Mouse (Mus musculus): ENCODE results near the gene Slc6a19. TPM values are rescaled to one million over a fixed set of nuclear protein-coding genes. Genes with fewer than 3 reads are reported as not detected.

The Slc6a19 gene
- total and polyA plus RNA-seq, 3 experiments = not detected

GRCm38 (mm10) chr13:73730913-73731312, 26.2 kb upstream of the Slc6a19 start:
- no peak overlapping the region for H3K9ac ChIP-seq (ENCODE audit: control insufficient read depth, low read depth, low read length, poor library complexity, severe bottlenecking)
- H3K27ac ChIP-seq (ENCODE audit: control insufficient read depth, low read depth, low read length) = no peak overlapping the region
- H3K4me1 ChIP-seq (ENCODE audit: control insufficient read depth in 1 of 2, insufficient read depth in 2 of 2, low read length in 2 of 2) = no peaks in the 10 kb centered on the region
- TF ChIP-seq MEF2A (IDR thresholded peaks at IDR 0.05; ENCODE audit: extremely low read depth, insufficient replicate concordance, low read depth, low read length, poor library complexity, severe bottlenecking) = no peak
- no peak for TF ChIP-seq NELFE (IDR thresholded peaks at IDR 0.05; ENCODE audit: low read depth, low read length)
- no peak for TF ChIP-seq SMC3 (IDR thresholded peaks at IDR 0.05; ENCODE audit: low read depth, low read length)
- no peak for TF ChIP-seq SIN3A (IDR thresholded peaks at IDR 0.05; ENCODE audit: low read length)
- no peak for TF ChIP-seq HCFC1 (IDR thresholded peaks at IDR 0.05; ENCODE audit: low read depth, low read length)
- TF ChIP-seq BHLHE40 (IDR thresholded peaks at IDR 0.05; ENCODE audit: borderline replicate concordance, low read depth, low read length) = no peak
- TF ChIP-seq NRF1 (IDR thresholded peaks at IDR 0.05; ENCODE audit: insufficient read depth, low read depth, low read length, poor library complexity, severe bottlenecking) = no peak
- no peak for TF ChIP-seq MAZ (IDR thresholded peaks at IDR 0.05; ENCODE audit: low read depth, low read length)
- TF ChIP-seq GATA1 (IDR thresholded peaks at IDR 0.05; ENCODE audit: low read depth, low read length) = no peak
- no peak for TF ChIP-seq RAD21 (IDR thresholded peaks at IDR 0.05; ENCODE audit: low read depth, low read length)
- no peak for TF ChIP-seq POLR2AphosphoS5 (IDR thresholded peaks at IDR 0.05; ENCODE audit: borderline replicate concordance, low read depth, low read length)
- no peak for TF ChIP-seq CHD2 (IDR thresholded peaks at IDR 0.05; ENCODE audit: low read length)
- TF ChIP-seq MYC (IDR thresholded peaks at IDR 0.05; ENCODE audit: low read depth, low read length) = no peak
- no peak for TF ChIP-seq RCOR1 (IDR thresholded peaks at IDR 0.05; ENCODE audit: low read depth, low read length)
- DNase-seq (ENCODE audit: low read depth, low spot score) = no peak
- H3K36me3 ChIP-seq (ENCODE audit: control insufficient read depth in 1 of 2, insufficient read depth in 2 of 2, low read length in 2 of 2) = no peaks in the 10 kb centered on the region
- H3K27me3 ChIP-seq (ENCODE audit: control insufficient read depth in 1 of 2, insufficient read depth in 2 of 2, low read length in 2 of 2) = peaks cover 5 to 6% of the 10 kb centered on the region in 2 experiments
- no peaks in the 10 kb centered on the region for H3K9me3 ChIP-seq (replicated peaks; ENCODE audit: insufficient read depth, low read length)
- no peaks in the 10 kb centered on the region for H3K79me2 ChIP-seq (ENCODE audit: control insufficient read depth, insufficient read depth, low read length, poor library complexity)
- no peak overlapping the region for H3K4me3 ChIP-seq (ENCODE audit: control insufficient read depth in 1 of 2, insufficient read depth in 1 of 2, low read depth in 2 of 2, low read length in 2 of 2)

GRCm38 (mm10) chr13:73728633-73729032, 24.0 kb upstream of the Slc6a19 start:
- H3K27me3 ChIP-seq (ENCODE audit: control insufficient read depth in 1 of 2, insufficient read depth in 2 of 2, low read length in 2 of 2) = peaks cover 5 to 6% of the 10 kb centered on the region in 2 experiments
- no peaks in the 10 kb centered on the region for H3K36me3 ChIP-seq (ENCODE audit: control insufficient read depth in 1 of 2, insufficient read depth in 2 of 2, low read length in 2 of 2)
- DNase-seq (ENCODE audit: low read depth, low spot score) = no peak
- H3K9me3 ChIP-seq (replicated peaks; ENCODE audit: insufficient read depth, low read length) = no peaks in the 10 kb centered on the region
- H3K79me2 ChIP-seq (ENCODE audit: control insufficient read depth, insufficient read depth, low read length, poor library complexity) = no peaks in the 10 kb centered on the region
- no peak overlapping the region for H3K9ac ChIP-seq (ENCODE audit: control insufficient read depth, low read depth, low read length, poor library complexity, severe bottlenecking)
- no peak overlapping the region for H3K4me3 ChIP-seq (ENCODE audit: control insufficient read depth in 1 of 2, insufficient read depth in 1 of 2, low read depth in 2 of 2, low read length in 2 of 2)
- no peak overlapping the region for H3K27ac ChIP-seq (ENCODE audit: control insufficient read depth, low read depth, low read length)
- TF ChIP-seq CTCF (IDR thresholded peaks at IDR 0.05 in 2 of 3, conservative IDR thresholded peaks at IDR 0.05 in 1 of 3; ENCODE audit: control insufficient read depth in 1 of 3, insufficient read depth in 1 of 3, low read depth in 2 of 3, low read length in 3 of 3, poor library complexity in 1 of 3, severe bottlenecking in 1 of 3) (no peak), BHLHE40 (IDR thresholded peaks at IDR 0.05; ENCODE audit: borderline replicate concordance, low read depth, low read length) (no peak), SMC3 (IDR thresholded peaks at IDR 0.05; ENCODE audit: low read depth, low read length) (no peak), MYB (IDR thresholded peaks at IDR 0.05; ENCODE audit: low read depth, low read length) (no peak), E2F4 (IDR thresholded peaks at IDR 0.05; ENCODE audit: borderline replicate concordance, low read depth, low read length) (no peak), NRF1 (IDR thresholded peaks at IDR 0.05; ENCODE audit: insufficient read depth, low read depth, low read length, poor library complexity, severe bottlenecking) (no peak), TCF12 (IDR thresholded peaks at IDR 0.05; ENCODE audit: low read depth, low read length) (no peak), RAD21 (IDR thresholded peaks at IDR 0.05; ENCODE audit: low read depth, low read length) (no peak), ELF1 (IDR thresholded peaks at IDR 0.05; ENCODE audit: low read depth, low read length) (no peak), POLR2A (IDR thresholded peaks at IDR 0.05; ENCODE audit: control insufficient read depth in 1 of 2, insufficient read depth in 1 of 2, low read depth in 1 of 2, low read length in 2 of 2, poor library complexity in 1 of 2) (no peak), TBP (IDR thresholded peaks at IDR 0.05; ENCODE audit: low read depth, low read length) (no peak), CHD1 (IDR thresholded peaks at IDR 0.05; ENCODE audit: low read depth, low read length) (no peak), SIN3A (IDR thresholded peaks at IDR 0.05; ENCODE audit: low read length) (no peak), UBTF (IDR thresholded peaks at IDR 0.05; ENCODE audit: borderline replicate concordance, insufficient read depth, low read depth, low read length) (no peak), NELFE (IDR thresholded peaks at IDR 0.05; ENCODE audit: low read depth, low read length) (no peak), POLR2AphosphoS5 (IDR thresholded peaks at IDR 0.05; ENCODE audit: borderline replicate concordance, low read depth, low read length) (no peak), ZC3H11A (IDR thresholded peaks at IDR 0.05; ENCODE audit: low read depth, low read length) (no peak), ZKSCAN1 (IDR thresholded peaks at IDR 0.05; ENCODE audit: low read depth, low read length) (no peak), MXI1 (IDR thresholded peaks at IDR 0.05; ENCODE audit: low read depth, low read length) (no peak), MYC (IDR thresholded peaks at IDR 0.05; ENCODE audit: low read depth, low read length) (no peak)
- H3K4me1 ChIP-seq (ENCODE audit: control insufficient read depth in 1 of 2, insufficient read depth in 2 of 2, low read length in 2 of 2) = no peaks in the 10 kb centered on the region
